Mouse (Mus musculus) left cerebral cortex, adult 18-20 months (tissue): ENCODE results near the gene Slc17a4. TPM values are rescaled to one million over a fixed set of nuclear protein-coding genes. Genes with fewer than 3 reads are reported as not detected.

ENCODE experiments used
- DNase-seq, 2 experiments: peaks; one replicate each; pipeline ENCODE4 v3.0.0; 2021 to 2022; ENCODE audit warnings: low spot score in 2 of 2, mixed read lengths in 1 of 2
- total RNA-seq, 2 experiments: library from RNA; stranded (reverse); gene quantifications; 2 replicates each; pipeline ENCODE4 v1.2.3; 2021

The Slc17a4 gene
- total RNA-seq, 2 experiments from 2014 or later: not detected

DNA sequence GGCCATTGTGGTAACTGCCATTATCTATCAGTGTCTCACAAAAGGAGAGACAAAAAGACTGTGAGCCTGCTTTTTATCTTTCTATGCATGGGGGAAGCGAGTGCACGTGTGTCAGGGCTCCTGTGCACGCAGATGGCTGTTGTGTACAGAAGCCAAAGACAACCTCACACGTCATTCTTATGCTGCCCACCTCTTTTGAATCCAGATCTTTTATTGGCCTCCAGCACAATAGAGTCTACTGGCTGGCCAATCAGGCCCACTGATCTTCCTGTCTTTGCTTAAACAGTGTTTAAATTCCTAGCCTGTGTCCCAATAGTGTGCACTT is 21.6 kb downstream of the Slc17a4 start:
- DNase-seq: no peak

- no peak for DNase-seq
These were observed 22.1 kb downstream of the Slc17a4 start for GRCm38 (mm10) chr13:23892592-23893268.

DNA sequence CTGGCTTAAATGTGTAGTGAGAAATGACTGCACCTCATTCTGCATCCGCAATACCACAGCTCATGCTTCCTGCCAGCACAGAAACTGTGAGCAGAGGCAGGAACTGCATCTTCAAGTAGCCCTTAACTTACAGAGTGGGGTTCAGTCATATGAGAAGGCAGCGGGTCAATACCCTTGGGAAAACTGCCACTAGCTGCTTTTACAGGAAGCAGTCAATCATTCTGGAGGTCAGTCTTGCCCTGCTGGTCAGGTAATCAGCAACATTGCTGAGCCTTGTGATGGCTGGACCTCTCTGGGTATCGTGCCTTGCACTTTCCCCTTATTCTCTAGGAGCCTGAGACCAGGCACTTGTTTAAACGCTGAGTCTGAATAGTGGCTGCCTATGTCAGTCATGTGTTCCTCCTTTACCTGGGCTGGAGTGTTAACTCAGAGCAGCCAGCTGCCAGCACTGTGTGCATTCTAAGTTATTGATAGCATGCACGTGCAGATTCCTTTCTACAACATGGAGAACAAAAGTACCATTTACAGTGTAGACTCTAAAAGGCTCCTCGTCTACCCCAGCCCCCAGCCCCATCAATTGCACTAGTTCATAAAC is 25.7 kb downstream of the Slc17a4 start:
- no peak for DNase-seq

DNA sequence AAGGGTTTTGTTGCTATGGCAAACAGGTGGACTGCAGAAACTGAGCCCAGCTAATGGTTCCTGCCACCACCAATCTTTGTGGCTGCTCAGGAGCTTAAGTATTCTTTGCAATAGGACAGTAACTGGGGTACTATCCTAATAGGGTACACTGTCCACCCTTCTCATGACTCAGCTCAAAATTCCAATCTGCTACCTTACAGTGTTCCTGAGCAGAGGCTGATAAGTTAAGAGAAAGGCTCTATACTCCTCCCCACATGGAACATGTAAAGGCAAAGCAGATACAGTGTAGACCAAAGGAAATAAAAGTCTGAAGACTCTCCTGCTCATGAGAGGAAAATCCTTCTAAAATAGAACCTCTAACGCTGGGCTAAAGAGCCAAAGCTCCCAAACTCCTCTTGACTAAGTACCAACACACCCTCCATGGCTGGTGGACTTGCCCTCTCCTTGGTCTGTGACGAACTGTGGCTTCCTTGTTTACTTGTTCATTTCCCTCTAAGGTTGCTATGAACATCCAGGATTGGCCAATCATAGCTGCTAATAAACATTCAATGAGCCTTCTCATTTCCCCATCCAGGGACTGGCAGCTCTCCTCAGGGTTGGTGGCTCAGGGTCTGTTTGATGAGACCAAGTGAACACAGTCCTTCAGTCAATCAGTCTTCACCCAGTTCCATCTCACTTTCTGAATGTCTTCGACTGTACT is 27.6 kb downstream of the Slc17a4 start:
- no peak for DNase-seq

- no peak for DNase-seq
These were observed 29.3 kb downstream of the Slc17a4 start for GRCm38 (mm10) chr13:23885540-23885939.

- no peak for DNase-seq
These were observed 35.2 kb downstream of the Slc17a4 start for GRCm38 (mm10) chr13:23879636-23880035.

GRCm38 (mm10) chr13:23879106-23879505 is 35.7 kb downstream of the Slc17a4 start:
- no peak for DNase-seq

- DNase-seq: no peak
These were observed 41.7 kb downstream of the Slc17a4 start for GRCm38 (mm10) chr13:23873141-23873540.

- no peak for DNase-seq
These were observed 44.8 kb downstream of the Slc17a4 start for GRCm38 (mm10) chr13:23869996-23870395.

DNA sequence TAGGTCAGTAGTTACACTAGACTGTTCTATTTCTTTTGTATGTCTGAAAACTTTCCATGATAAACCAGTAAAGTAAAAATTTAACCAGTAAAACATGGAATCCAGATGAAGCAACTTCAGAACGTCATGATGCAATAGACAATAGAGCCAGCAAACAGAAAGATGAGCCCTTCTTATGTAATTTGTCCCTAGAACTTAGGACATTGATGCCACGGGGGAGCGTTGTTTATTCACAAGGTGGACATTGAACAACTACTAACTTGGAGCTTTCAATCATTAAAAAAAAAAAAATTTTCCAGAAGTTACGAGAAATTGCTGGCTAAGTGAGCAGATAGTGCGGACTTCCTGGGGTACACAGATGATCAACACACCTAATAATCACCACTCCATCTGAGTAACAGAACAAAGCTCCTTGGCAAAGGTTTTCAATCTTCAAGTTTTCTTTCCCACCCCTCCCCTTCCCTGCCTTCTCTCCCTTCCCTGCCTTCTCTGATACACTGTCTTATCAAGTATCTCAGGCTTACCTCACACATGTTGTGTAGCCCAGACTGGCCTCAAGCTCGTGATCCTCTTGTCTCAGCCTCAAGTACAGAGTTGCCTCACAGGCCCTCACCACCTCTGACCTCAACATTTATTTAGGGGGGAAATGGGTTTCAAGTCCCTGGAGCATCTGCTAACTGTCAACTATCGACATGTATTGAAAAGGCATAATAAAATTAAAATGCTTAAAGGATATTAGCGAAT is 45.8 kb downstream of the Slc17a4 start:
- no peak for DNase-seq

DNA sequence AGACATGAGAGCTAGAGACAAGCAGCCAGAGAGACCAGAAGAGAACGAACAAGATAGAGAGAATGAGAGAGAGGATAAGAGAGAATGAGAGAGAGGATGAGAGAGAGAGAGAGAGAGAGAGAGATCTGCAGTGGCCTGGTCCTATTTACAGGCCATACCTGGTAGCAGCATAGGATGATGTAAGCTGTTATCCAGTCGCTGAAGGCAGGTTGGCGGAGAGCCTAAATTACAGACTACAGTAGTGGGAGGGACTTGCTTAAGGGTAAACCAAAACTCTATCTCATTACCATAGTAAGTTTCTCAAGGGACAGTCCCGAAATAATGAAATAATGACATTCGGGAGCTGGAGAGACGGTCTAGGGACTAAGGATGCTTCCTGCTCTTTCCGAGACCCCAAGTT is 47.4 kb downstream of the Slc17a4 start, which contains the start of gene Slc17a1:
Gene Slc17a1, plus strand, starts transcription at position 346 of the 400 bp plus-strand sequence.
- DNase-seq: no peak

DNA sequence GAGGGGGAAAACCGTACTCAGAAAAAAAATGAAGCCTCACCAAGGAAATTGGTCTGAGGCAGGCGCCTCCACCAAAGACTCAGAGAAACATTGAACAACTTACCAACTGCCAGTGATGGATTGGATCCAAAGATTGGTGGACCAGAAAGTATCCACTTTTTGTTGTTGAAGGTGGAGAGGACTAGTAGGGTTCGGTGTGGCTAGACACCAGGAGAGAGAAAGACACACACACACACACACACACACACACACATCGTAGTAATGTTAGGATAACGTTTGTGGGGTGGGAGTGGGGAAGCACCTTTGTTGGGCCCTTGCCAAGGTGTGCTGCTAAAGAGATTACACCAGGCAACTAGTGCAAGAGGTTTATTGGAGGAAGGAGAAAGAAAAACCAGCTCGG is 47.8 kb downstream of the Slc17a4 start:
- no peak for DNase-seq

GRCm38 (mm10) chr13:23866086-23866710 is 48.6 kb downstream of the Slc17a4 start:
- no peak for DNase-seq

GRCm38 (mm10) chr13:23864711-23865110 is 50.1 kb downstream of the Slc17a4 start:
- DNase-seq: no peak

- DNase-seq: no peak
These were observed 53.0 kb downstream of the Slc17a4 start for GRCm38 (mm10) chr13:23861815-23862214.

GRCm38 (mm10) chr13:23856401-23856800 is 58.4 kb downstream of the Slc17a4 start:
- DNase-seq: no peak

DNA sequence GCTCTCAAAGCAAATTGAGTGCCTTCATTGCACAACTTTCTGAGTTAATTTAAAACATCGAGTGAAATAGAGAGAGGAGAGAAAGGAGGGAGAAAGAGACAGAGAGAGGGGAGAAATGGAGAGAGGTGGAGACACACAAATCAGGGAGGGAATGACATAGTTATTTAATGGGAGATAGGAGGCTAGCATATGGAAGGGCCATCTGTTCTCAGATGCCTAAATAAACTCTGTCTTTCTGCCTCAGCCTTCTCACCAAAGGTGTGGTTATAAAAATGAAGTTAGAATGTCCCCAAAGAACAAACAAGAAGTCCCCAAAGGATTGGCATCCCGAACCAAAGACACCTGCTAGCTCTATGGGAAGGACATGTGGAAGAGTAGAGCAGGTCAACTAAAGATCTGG is 65.5 kb downstream of the Slc17a4 start:
- peak; percentile 11 to 26 for DNase-seq
